Mouse (Mus musculus) kidney, adult 2 months (tissue): ENCODE results near the gene Cybrd1. TPM values are rescaled to one million over a fixed set of nuclear protein-coding genes. Genes with fewer than 3 reads are reported as not detected.

ENCODE experiments used
- DNase-seq: peaks from one replicate; pipeline ENCODE4 v3.0.0; 2021
- H3K27ac ChIP-seq: fragments of 200-500 bp; 2 replicates; pipeline ENCODE4 v1.5.1; 2012; ENCODE audit warnings: low read depth, low read length, control low read depth, inconsistent platforms; ENCODE audit not compliant: insufficient read depth
- H3K27me3 ChIP-seq: fragments of 200-500 bp; replicated peaks from 2 replicates; pipeline ENCODE4 v1.6.1; 2012; ENCODE audit warnings: mild to moderate bottlenecking, moderate library complexity, low read length, inconsistent platforms; ENCODE audit not compliant: control insufficient read depth, insufficient read depth
- H3K36me3 ChIP-seq: fragments of 200-500 bp; 2 replicates; pipeline ENCODE4 v1.6.1; 2012; ENCODE audit warnings: mild to moderate bottlenecking, moderate library complexity, low read length, inconsistent platforms; ENCODE audit not compliant: control insufficient read depth, insufficient read depth
- H3K4me1 ChIP-seq: fragments of 200-500 bp; 2 replicates; pipeline ENCODE4 v1.6.1; 2011; ENCODE audit warnings: low read length; ENCODE audit not compliant: control insufficient read depth, insufficient read depth
- H3K4me3 ChIP-seq: fragments of 200-500 bp; 2 replicates; pipeline ENCODE4 v1.5.1; 2011; ENCODE audit warnings: mild to moderate bottlenecking, low read depth, low read length, control low read depth; ENCODE audit not compliant: insufficient read depth
- CTCF ChIP-seq: fragments of 200-500 bp; conservative IDR thresholded peaks from 2 replicates; pipeline ENCODE4 v1.5.1; 2011; ENCODE audit warnings: low read depth, mild to moderate bottlenecking, control low read depth, low read length, moderate library complexity, mixed read lengths; ENCODE audit not compliant: insufficient read depth, insufficient read length
- POLR2A ChIP-seq: fragments of 200-500 bp; IDR thresholded peaks from one replicate; pipeline ENCODE4 v1.6.1; 2011; ENCODE audit warnings: low read depth, low read length, control low read depth
- WGBS: fragments of 180-500 bp; shearing (Covaris S2); methylation state at CpG from one replicate; pipeline ENCODE4 v1.1.7; 2018; 5-methylcytosine and 5-hydroxymethylcytosine counted together
- polyA plus RNA-seq: library from polyadenylated mRNA; depleted of rRNA; stranded (reverse); fragments of >200 nt; gene quantifications from 2 replicates; pipeline ENCODE4 v1.2.3, GENCODE M21; 2012

Gene Cybrd1
- polyA plus RNA-seq, 1 experiment = 0.25 TPM

DNA sequence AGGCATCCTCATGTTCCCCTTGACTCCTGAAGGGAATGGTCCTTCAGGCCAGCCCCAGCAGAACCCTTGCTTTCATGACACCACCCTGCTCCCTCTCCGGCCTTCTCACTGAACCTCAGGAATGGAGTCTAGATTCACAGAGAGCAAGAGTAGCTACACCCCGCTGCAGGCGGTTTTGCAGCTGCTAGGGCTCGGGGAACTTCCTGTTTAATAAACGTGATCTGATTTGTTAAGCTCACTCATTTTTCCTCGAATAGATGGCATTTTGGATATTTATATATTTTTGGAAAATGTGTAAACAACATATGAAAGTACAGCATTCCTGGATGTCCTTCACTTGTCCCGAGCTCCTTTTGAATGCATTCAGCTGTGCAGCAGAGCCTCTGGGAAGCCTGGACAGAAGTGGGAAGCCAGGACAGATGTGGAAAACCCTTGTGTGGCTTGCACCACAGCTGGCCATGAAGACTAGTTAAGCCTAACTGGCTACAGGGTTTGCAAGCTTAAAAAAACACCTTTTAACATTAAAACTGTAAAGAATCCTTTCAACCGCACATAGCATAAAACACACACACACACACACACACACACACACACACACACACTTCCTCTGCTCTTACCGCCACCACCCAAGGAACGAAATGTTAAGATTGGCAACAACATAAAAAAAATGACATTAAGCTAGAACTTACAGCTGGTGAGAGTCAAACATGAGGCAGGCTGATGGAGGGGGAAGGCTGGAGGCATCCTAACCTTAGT is 10.2 kb downstream of the Cybrd1 start:
- Histone ChIP-seq H3K36me3 (no peaks in the 10 kb centered on the region), H3K27ac (no peak overlapping the region), H3K4me1 (no peaks in the 10 kb centered on the region), H3K4me3 (no peak overlapping the region), H3K27me3 (no peaks in the 10 kb centered on the region)
- no peak for DNase-seq
- no peak for TF ChIP-seq POLR2A
- no peak for TF ChIP-seq CTCF
- WGBS = 73% methylated on average over 10 of the region's 10 CpGs

DNA sequence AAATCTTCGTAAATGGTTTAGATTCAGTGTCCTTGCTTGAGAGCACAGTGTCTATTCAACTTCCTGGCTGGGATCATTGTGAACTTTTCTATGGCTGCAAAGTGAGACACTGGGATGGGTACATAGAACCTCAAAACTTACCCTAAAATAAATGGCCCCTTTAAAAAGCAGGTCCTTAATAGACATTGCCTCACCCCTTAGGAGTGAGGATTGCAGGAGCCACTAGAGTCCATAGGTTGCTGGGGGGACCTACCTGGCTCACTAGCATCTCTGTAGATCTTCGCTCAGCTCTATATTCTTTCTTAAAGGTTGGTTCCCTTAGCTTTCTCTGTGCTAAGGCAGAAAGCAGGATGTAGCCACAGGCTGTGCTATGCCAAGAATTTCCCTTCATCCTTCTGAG is 12.6 kb downstream of the Cybrd1 start:
- no peak for DNase-seq
- no peaks in the 10 kb centered on the region for H3K4me1 ChIP-seq
- H3K4me3 ChIP-seq = no peak overlapping the region
- no peak overlapping the region for H3K27ac ChIP-seq
- 86% methylated on average over 2 of the region's 2 CpGs for WGBS
- TF ChIP-seq POLR2A (no peak), CTCF (no peak)
- no peaks in the 10 kb centered on the region for H3K36me3 ChIP-seq
- no peaks in the 10 kb centered on the region for H3K27me3 ChIP-seq

DNA sequence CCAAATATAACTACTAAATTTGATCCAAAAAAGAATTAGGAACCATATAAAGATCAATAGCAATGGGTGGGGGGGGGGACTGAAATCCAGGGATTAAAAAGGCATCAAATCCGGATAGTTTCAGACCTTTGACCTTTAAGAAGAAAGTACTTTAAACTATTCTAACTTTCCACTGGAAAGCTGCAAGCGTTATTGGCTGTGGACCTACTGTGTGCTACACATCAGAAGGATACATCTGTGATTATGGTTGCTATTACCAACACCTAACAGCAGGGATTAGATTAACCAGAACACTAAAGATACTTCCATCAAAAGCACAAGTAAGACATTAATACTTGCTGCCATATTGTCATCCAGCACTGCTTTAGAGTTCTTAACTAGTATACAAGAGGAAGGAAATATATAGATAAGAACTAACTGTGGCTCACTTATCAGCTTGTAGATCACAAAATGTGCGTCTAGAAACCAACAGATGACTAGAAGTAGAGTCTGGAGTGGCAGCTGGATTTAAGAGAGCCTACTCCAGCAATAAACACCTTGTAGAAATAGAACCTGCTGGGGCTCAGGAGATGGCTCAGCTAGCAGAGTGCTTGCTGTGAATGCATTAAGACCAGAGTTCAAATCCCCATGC is 14.3 kb downstream of the Cybrd1 start:
- Histone ChIP-seq H3K27ac (no peak overlapping the region), H3K4me1 (no peaks in the 10 kb centered on the region), H3K27me3 (no peaks in the 10 kb centered on the region), H3K36me3 (no peaks in the 10 kb centered on the region), H3K4me3 (no peak overlapping the region)
- TF ChIP-seq POLR2A (no peak), CTCF (no peak)
- WGBS = 78% methylated on average over 3 of the region's 3 CpGs
- DNase-seq = no peak

DNA sequence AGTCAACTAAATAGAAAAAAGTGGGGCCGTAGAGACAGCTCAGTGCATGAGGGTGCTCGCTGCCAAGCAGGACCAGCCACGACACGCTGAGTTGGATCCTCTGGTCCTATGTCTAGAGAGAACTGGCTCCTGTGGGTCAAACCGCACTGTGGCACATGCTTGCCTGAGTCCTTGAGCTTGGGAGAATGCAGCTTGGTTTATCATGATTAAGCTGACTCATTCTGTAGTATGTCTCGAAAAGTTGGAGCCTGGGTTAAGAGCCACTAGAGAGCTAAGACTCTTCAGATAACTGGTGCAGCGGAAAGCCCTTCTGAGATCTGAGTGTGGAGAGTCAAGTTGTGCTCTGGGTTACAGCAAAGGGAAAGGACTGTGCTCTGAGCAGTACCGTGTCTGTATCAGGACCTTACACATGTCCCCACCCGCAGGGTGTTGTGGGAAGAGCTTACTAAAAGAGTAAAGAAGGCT is 16.4 kb downstream of the Cybrd1 start:
- H3K27me3 ChIP-seq = no peaks in the 10 kb centered on the region
- H3K27ac ChIP-seq = no peak overlapping the region
- no peak for DNase-seq
- no peak overlapping the region for H3K4me3 ChIP-seq
- TF ChIP-seq POLR2A (no peak), CTCF (no peak)
- no peaks in the 10 kb centered on the region for H3K36me3 ChIP-seq
- WGBS = 88% methylated on average over 9 of the region's 9 CpGs
- no peaks in the 10 kb centered on the region for H3K4me1 ChIP-seq

DNA sequence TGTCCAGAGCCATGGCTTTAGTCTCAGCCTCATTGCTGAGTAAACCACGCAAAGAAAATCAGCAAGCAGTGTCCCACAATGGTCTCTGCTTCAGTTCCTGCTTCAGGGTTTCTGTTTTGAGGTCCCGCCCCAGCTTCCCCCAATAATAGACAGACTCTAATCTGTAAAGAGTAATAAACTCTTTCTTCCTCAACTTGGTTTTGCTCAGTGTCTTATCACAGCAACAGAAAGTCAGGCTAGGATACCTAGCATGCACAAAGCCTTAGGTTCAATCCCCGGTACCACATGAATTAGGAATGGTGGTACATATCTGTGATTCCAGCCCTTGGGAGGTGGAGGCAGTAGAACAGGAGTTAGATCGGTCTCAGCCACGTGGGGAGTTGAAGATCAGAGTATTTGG is 17.1 kb downstream of the Cybrd1 start:
- no peak for DNase-seq

DNA sequence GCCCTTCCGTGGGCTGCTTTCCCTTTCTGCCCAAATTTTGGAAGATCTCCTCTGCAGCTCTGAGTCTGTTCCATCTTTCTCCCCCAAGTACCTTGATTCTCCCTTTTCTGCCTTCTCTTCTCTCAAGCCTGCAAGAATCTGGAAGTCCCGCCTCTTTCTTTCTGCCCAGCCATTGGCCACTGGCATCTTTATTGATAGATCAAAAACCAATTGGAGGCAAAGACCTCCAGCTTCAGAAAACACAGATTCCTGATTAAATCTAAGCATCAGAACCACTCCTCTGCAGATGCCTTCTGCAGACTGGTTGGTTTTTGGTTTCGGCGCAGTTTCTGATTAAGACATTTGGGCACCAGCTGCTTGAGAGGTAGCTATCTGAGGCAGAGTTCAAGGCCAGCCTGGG is 22.9 kb downstream of the Cybrd1 start:
- no peaks in the 10 kb centered on the region for H3K27me3 ChIP-seq
- no peak overlapping the region for H3K4me3 ChIP-seq

More for the DNA sequence above, 17.1 kb downstream of the Cybrd1 start:
- no peak for TF ChIP-seq CTCF
- no peak for TF ChIP-seq POLR2A
- H3K4me3 ChIP-seq = no peak overlapping the region
- H3K27me3 ChIP-seq = no peaks in the 10 kb centered on the region
- H3K4me1 ChIP-seq = no peaks in the 10 kb centered on the region
- no peak overlapping the region for H3K27ac ChIP-seq
- no peaks in the 10 kb centered on the region for H3K36me3 ChIP-seq
- WGBS = 77% methylated on average over 5 of the region's 5 CpGs

DNA sequence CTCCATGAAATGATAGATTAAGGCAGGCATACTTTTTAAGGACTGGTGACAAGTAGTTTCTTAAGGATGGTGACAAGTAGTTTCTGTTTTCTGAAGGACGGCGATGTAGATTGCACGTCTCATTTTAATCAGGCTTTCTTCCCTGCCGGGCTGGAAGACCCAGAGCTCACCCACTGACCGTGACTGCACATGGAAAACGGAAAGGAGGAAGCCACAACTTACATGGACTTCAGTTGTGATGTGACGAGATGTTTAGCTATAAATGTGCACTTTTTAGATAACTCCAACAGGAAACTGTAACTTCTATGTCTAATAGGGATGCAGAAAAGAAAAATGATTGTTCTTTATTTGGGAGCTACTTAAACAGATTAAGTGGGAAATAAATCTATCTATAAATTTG is 24.7 kb downstream of the Cybrd1 start:
- H3K27me3 ChIP-seq = no peaks in the 10 kb centered on the region
- H3K36me3 ChIP-seq = no peaks in the 10 kb centered on the region
- WGBS = 53% methylated on average over 7 of the region's 7 CpGs
- DNase-seq = no peak
- no peak overlapping the region for H3K27ac ChIP-seq
- H3K4me1 ChIP-seq = peaks cover 11% of the 10 kb centered on the region; the same call in 1 of the 2 replicates
- TF ChIP-seq POLR2A (no peak), CTCF (no peak)
- H3K4me3 ChIP-seq = no peak overlapping the region

More for the DNA sequence above, 22.9 kb downstream of the Cybrd1 start:
- Histone ChIP-seq H3K27ac (no peak overlapping the region), H3K4me1 (no peaks in the 10 kb centered on the region), H3K36me3 (no peaks in the 10 kb centered on the region)
- WGBS = 81% methylated on average over 4 of the region's 4 CpGs
- DNase-seq = no peak
- TF ChIP-seq CTCF = no peak
- no peak for TF ChIP-seq POLR2A
